Mouse (Mus musculus) CH12.LX (cell line): ENCODE results near the gene Phospho1. TPM values are rescaled to one million over a fixed set of nuclear protein-coding genes. Genes with fewer than 3 reads are reported as not detected.

Experiments
- DNase-seq: peaks from one replicate; pipeline ENCODE4 v3.0.0-alpha.2; 2013; ENCODE audit errors: extremely low read depth
- H3K27ac ChIP-seq: 2 replicates; pipeline ENCODE4 v1.5.1; 2012; ENCODE audit warnings: low read depth, mild to moderate bottlenecking, control low read depth, moderate library complexity; ENCODE audit not compliant: insufficient read depth
- H3K27me3 ChIP-seq: replicated peaks from 2 replicates; pipeline ENCODE3; 2012; ENCODE audit warnings: inconsistent platforms
- H3K36me3 ChIP-seq, 2 experiments: replicated peaks in 1 of 2; 2 replicates each; pipeline versions ENCODE3 to v1.6.1; 2012; ENCODE audit warnings: inconsistent platforms in 1 of 2, low read length in 1 of 2, mild to moderate bottlenecking in 1 of 2, mixed read lengths in 1 of 2, moderate library complexity in 1 of 2; ENCODE audit not compliant: control insufficient read depth in 1 of 2, insufficient read depth in 1 of 2
- H3K4me1 ChIP-seq, 2 experiments: 2 replicates each; pipeline ENCODE4 v1.6.1; 2012; ENCODE audit warnings: inconsistent platforms in 1 of 2, moderate library complexity in 1 of 2; ENCODE audit not compliant: insufficient read depth in 2 of 2, control insufficient read depth in 1 of 2
- H3K4me2 ChIP-seq: 2 replicates; pipeline ENCODE4 v1.6.1; 2012; ENCODE audit warnings: low read depth, mild to moderate bottlenecking, control low read depth; ENCODE audit not compliant: poor library complexity, insufficient read depth, severe bottlenecking
- H3K4me3 ChIP-seq, 3 experiments: fragments of 150-350 bp in 1 of 3; sonication (generic) in 1 of 3; replicated peaks in 1 of 3; 2 replicates each; pipeline versions ENCODE3 to v1.5.1; 2011 to 2012; ENCODE audit warnings: low read depth in 2 of 3, low read length in 2 of 3, mild to moderate bottlenecking in 2 of 3, moderate library complexity in 2 of 3, control low read depth in 1 of 3, improper control_type of control experiment in 1 of 3, inconsistent platforms in 1 of 3, mixed read lengths in 1 of 3; ENCODE audit not compliant: poor library complexity in 1 of 3
- H3K79me2 ChIP-seq: replicated peaks from 2 replicates; pipeline ENCODE4 v1.6.1; 2012; ENCODE audit warnings: mild to moderate bottlenecking, moderate library complexity; ENCODE audit not compliant: control insufficient read depth, poor library complexity, insufficient read depth, severe bottlenecking; ENCODE audit errors: extremely low read depth
- H3K9ac ChIP-seq: 2 replicates; pipeline ENCODE4 v1.6.1; 2012; ENCODE audit warnings: low read depth, mild to moderate bottlenecking, control low read depth, moderate library complexity; ENCODE audit not compliant: insufficient read depth
- H3K9me3 ChIP-seq: replicated peaks from 2 replicates; pipeline ENCODE3; 2012; ENCODE audit warnings: low read length, inconsistent platforms, mixed read lengths
- BHLHE40 ChIP-seq: IDR thresholded peaks from 2 replicates; pipeline ENCODE4 v1.6.1; 2011; ENCODE audit warnings: mild to moderate bottlenecking, low read depth, low read length, improper control_type of control experiment
- CHD2 ChIP-seq: IDR thresholded peaks from 2 replicates; pipeline ENCODE4 v1.6.1; 2011; ENCODE audit warnings: low read length, improper control_type of control experiment
- CTCF ChIP-seq, 2 experiments: IDR thresholded peaks in 1 of 2; conservative IDR thresholded peaks in 1 of 2; 2 replicates each; pipeline ENCODE4 v1.5.1; 2011 to 2012; ENCODE audit warnings: low read depth in 2 of 2, low read length in 2 of 2, improper control_type of control experiment in 1 of 2, inconsistent platforms in 1 of 2, mild to moderate bottlenecking in 1 of 2, moderate library complexity in 1 of 2
- E2F4 ChIP-seq: IDR thresholded peaks from 2 replicates; pipeline ENCODE4 v1.6.1; 2011; ENCODE audit warnings: low read depth, low read length, improper control_type of control experiment; ENCODE audit not compliant: insufficient replicate concordance
- ETS1 ChIP-seq: conservative IDR thresholded peaks from 2 replicates; pipeline ENCODE4 v1.6.1; 2012; ENCODE audit warnings: low read depth, mild to moderate bottlenecking, inconsistent platforms, low read length, improper control_type of control experiment, moderate library complexity
- HCFC1 ChIP-seq: IDR thresholded peaks from 2 replicates; pipeline ENCODE4 v1.6.1; 2012; ENCODE audit warnings: low read depth, mild to moderate bottlenecking, inconsistent platforms, low read length, improper control_type of control experiment
- JUN ChIP-seq: IDR thresholded peaks from 2 replicates; pipeline ENCODE4 v1.6.1; 2011; ENCODE audit warnings: low read depth, mild to moderate bottlenecking, low read length, improper control_type of control experiment, moderate library complexity; ENCODE audit not compliant: insufficient read depth
- KAT2A ChIP-seq: IDR thresholded peaks from 2 replicates; pipeline ENCODE4 v1.6.1; 2012; ENCODE audit warnings: low read length, improper control_type of control experiment, inconsistent platforms; ENCODE audit not compliant: insufficient replicate concordance
- MAFK ChIP-seq: IDR thresholded peaks from 2 replicates; pipeline ENCODE4 v1.6.1; 2011; ENCODE audit warnings: low read length, improper control_type of control experiment; ENCODE audit not compliant: insufficient replicate concordance
- MXI1 ChIP-seq: IDR thresholded peaks from 2 replicates; pipeline ENCODE4 v1.6.1; 2011; ENCODE audit warnings: mild to moderate bottlenecking, low read depth, low read length, improper control_type of control experiment
- MYC ChIP-seq: IDR thresholded peaks from 2 replicates; pipeline ENCODE4 v1.6.1; 2011; ENCODE audit warnings: low read depth, mild to moderate bottlenecking, improper control_type of control experiment, low read length
- NRF1 ChIP-seq: IDR thresholded peaks from 2 replicates; pipeline ENCODE4 v1.6.1; 2014; ENCODE audit warnings: low read depth, mild to moderate bottlenecking, inconsistent platforms, low read length, improper control_type of control experiment, moderate library complexity
- POLR2A ChIP-seq: IDR thresholded peaks from 2 replicates; pipeline ENCODE4 v1.6.1; 2011; ENCODE audit warnings: low read depth, mild to moderate bottlenecking, improper control_type of control experiment, low read length
- POLR2AphosphoS2 ChIP-seq: IDR thresholded peaks from 2 replicates; pipeline ENCODE4 v1.6.1; 2011; ENCODE audit warnings: low read depth, low read length, improper control_type of control experiment
- RAD21 ChIP-seq: IDR thresholded peaks from 2 replicates; pipeline ENCODE4 v1.6.1; 2011; ENCODE audit warnings: low read depth, mild to moderate bottlenecking, low read length, improper control_type of control experiment, moderate library complexity
- TBP ChIP-seq: conservative IDR thresholded peaks from 2 replicates; pipeline ENCODE4 v1.6.1; 2011; ENCODE audit warnings: low read depth, low read length, improper control_type of control experiment
- TCF12 ChIP-seq: IDR thresholded peaks from 2 replicates; pipeline ENCODE4 v1.6.1; 2014; ENCODE audit warnings: low read depth, mild to moderate bottlenecking, inconsistent platforms, low read length, improper control_type of control experiment
- UBTF ChIP-seq: IDR thresholded peaks from 2 replicates; pipeline ENCODE4 v1.6.1; 2012; ENCODE audit warnings: low read depth, mild to moderate bottlenecking, inconsistent platforms, low read length, improper control_type of control experiment, moderate library complexity
- USF2 ChIP-seq: conservative IDR thresholded peaks from 2 replicates; pipeline ENCODE4 v1.6.1; 2011; ENCODE audit warnings: low read depth, low read length, improper control_type of control experiment
- ZC3H11A ChIP-seq: IDR thresholded peaks from 2 replicates; pipeline ENCODE4 v1.6.1; 2012; ENCODE audit warnings: low read depth, mild to moderate bottlenecking, inconsistent platforms, low read length, improper control_type of control experiment
- ZMIZ1 ChIP-seq: IDR thresholded peaks from 2 replicates; pipeline ENCODE4 v1.6.1; 2012; ENCODE audit warnings: low read depth, mild to moderate bottlenecking, inconsistent platforms, low read length, improper control_type of control experiment
- dilution Hi-C: fragments of 300-500 bp; cut with MboI; formaldehyde crosslinking; loops from 2 replicates; pipeline ENCODE4 v1.14.3; 2020; ENCODE audit warnings: low sequenced_read_pairs; ENCODE audit not compliant: extremely low pct_unique_long_range_greater_than_20kb, extremely low pct_ligation_motif_present
- in situ Hi-C: fragments of 300-500 bp; cut with MboI; formaldehyde crosslinking; loops from 3 replicates; pipeline ENCODE4 v1.14.3; 2019; ENCODE audit warnings: low sequenced_read_pairs, low pct_ligation_motif_present, low pct_unique_long_range_greater_than_20kb, mixed read lengths
- polyA plus RNA-seq: library from polyadenylated mRNA; unstranded; fragments of >175 nt; gene quantifications from 2 replicates; pipeline ENCODE4 v1.2.1, GENCODE M21; 2012; ENCODE audit warnings: low read depth; ENCODE audit not compliant: insufficient read length
- total RNA-seq, 2 experiments: library from RNA; depleted of rRNA; stranded (reverse); fragments of 300-350 nt in 1 of 2; fragments of >200 nt in 1 of 2; gene quantifications; 2 replicates each; pipeline ENCODE4 v1.2.3; 2012 to 2014

Gene Phospho1
- total and polyA plus RNA-seq, 3 experiments: 0.97 to 1.3 TPM; not detected in 1

GRCm38 (mm10) chr11:95828181-95828964 lies 4.1 kb downstream of the Phospho1 start:
- Histone ChIP-seq H3K79me2 (no peaks in the 10 kb centered on the region), H3K36me3 (peaks cover 30 to 45% of the 10 kb centered on the region in 2 experiments), H3K27ac (no peak overlapping the region), H3K4me2 (no peak overlapping the region), H3K27me3 (peaks cover 33% of the 10 kb centered on the region), H3K4me1 (peaks cover 10 to 55% of the 10 kb centered on the region in 2 experiments), H3K9ac (no peak overlapping the region), H3K4me3 (no peak overlapping the region), H3K9me3 (peaks cover 21% of the 10 kb centered on the region)
- peak; percentile 8; the same call in 1 of the 2 replicates for TF ChIP-seq BHLHE40
- TF ChIP-seq CHD2: peak; percentile 4; the same call in 1 of the 2 replicates
- TF ChIP-seq CTCF (conservative IDR thresholded peaks at IDR 0.05 in 1 of 2, IDR thresholded peaks at IDR 0.05 in 1 of 2; ENCODE audit: low read depth in 2 of 2, low read length in 2 of 2): no peak
- dilution Hi-C loops (no loop called here), in situ Hi-C loops (loop anchor here (10.0 kb wide), 1 partner anchor 116 kb away; no protein-coding TSS in a partner anchor)
- DNase-seq: no peak

GRCm38 (mm10) chr11:95829526-95830050 lies 5.3 kb downstream of the Phospho1 start:
- Histone ChIP-seq H3K9ac (no peak overlapping the region), H3K9me3 (peaks cover 21% of the 10 kb centered on the region), H3K4me1 (peaks cover 17 to 57% of the 10 kb centered on the region in 2 experiments), H3K79me2 (no peaks in the 10 kb centered on the region), H3K27me3 (peaks cover 22% of the 10 kb centered on the region), H3K4me2 (no peak overlapping the region), H3K4me3 (no peak overlapping the region), H3K36me3 (peaks cover 33 to 51% of the 10 kb centered on the region in 2 experiments), H3K27ac (no peak overlapping the region)
- in situ Hi-C loops: loop anchor here (5.0 to 10.0 kb wide), 2 partner anchors 38 to 115 kb away; no protein-coding TSS in a partner anchor
- TF ChIP-seq KAT2A (no peak), POLR2AphosphoS2 (peak; percentile 83), TCF12 (0 out of 2 replicates have a peak, but pooled peaks have one; percentile 9)
- dilution Hi-C loops: no loop called here
- no peak for DNase-seq

- Histone ChIP-seq H3K27me3 (peaks cover 12% of the 10 kb centered on the region), H3K9me3 (peaks cover 14% of the 10 kb centered on the region), H3K9ac (no peak overlapping the region), H3K4me1 (peaks cover 20 to 62% of the 10 kb centered on the region in 2 experiments), H3K79me2 (no peaks in the 10 kb centered on the region), H3K4me3 (no peak overlapping the region), H3K36me3 (peaks cover 36 to 53% of the 10 kb centered on the region in 2 experiments), H3K4me2 (no peak overlapping the region), H3K27ac (no peak overlapping the region)
- dilution Hi-C loops (no loop called here), in situ Hi-C loops (loop anchor here (5.0 kb wide), 1 partner anchor 37 kb away; no protein-coding TSS in a partner anchor)
- TF ChIP-seq MXI1 (no peak), ZMIZ1 (no peak), E2F4 (no peak), POLR2A (no peak; the same call in 1 of the 2 replicates), ZC3H11A (no peak), HCFC1 (no peak), TCF12 (no peak), JUN (no peak), TBP (no peak), NRF1 (no peak), RAD21 (no peak), ETS1 (no peak), UBTF (no peak), MAFK (no peak), POLR2AphosphoS2 (no peak; the same call in 1 of the 2 replicates), MYC (no peak), USF2 (no peak)
- no peak for DNase-seq
These were observed 6.3 kb downstream of the Phospho1 start for GRCm38 (mm10) chr11:95830411-95831275.
